Mouse (Mus musculus): ENCODE results near the gene Gm21972. TPM values are rescaled to one million over a fixed set of nuclear protein-coding genes. Genes with fewer than 3 reads are reported as not detected.

The Gm21972 gene
- total RNA-seq (2021), result 1 to 10 TPM; 1.0 to 2.2 TPM

DNA sequence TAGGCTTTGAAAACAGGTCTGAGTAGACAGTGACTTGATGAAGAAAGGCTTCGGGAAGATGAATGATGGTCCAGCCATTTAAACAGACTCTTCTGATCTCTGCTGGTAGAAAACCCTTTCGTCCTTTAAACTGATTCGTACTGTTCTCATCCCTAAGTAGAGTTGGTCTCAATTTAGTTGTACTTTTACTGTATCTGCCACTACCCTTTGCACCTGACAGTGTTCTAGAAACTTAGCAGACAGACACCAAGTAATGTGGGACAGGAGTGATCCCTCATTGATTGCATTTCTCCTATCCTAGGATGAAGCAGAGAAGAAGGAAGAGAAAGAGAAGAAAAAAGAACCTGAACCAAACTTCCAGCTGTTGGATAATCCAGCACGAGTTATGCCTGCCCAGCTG is at the start of gene Gm21972:
Gm21972 (plus strand) TSS at position 301 of the 400 bp plus-strand sequence.
- no peak for DNase-seq
- intact Hi-C loops (cut with DNase I), result no loop called here

GRCm38 (mm10) chr1:86094413-86094812 is 39.0 kb upstream of the Gm21972 start:
- no peak for DNase-seq
- intact Hi-C loops (cut with DNase I), result no loop called here

DNA sequence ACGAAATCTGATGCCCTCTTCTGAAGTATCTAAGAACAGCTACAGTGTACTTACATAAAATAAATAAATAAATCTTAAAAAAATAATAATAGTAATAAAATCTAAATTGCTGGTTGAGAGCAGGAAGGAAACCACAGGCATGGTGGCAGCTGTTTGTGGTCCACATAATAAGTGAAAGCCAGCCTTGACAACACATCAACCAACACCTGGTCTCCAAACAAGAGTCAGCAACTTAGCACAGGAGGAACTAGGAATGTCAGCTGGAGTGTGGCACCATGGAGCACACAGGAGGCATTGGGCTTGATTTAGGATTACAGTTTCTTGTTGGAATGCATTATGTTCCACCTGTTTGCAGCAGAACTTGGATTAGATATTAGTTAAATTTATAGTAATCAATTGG is 28.4 kb upstream of the Gm21972 start:
- intact Hi-C loops (cut with DNase I), result no loop called here
- DNase-seq, result no peak

DNA sequence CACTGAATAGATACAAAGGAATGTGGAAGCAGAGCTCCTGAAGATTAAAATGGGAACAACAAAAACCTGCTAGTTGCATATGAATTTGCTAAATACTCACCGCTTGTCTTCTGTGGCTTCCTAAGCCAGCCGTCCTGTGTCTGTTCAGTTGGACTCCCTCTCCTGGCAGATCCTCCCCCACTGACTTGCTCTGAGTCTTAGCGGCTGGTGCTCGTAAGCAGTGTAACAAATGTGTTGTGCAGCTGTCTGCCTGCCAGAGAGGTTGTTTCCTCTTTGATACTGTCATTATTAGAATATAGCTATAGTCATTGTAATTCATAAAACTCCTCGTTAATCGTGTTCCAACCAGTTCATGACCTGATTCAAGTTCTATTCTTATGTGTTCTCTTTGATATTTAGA is 21.7 kb upstream of the Gm21972 start, which contains the start of gene Htr2b:
Htr2b (minus strand) TSS at position 192 of the 400 bp plus-strand sequence.
- DNase-seq, result peak; percentile 28 to 45
- intact Hi-C loops (cut with DNase I), result no loop called here

GRCm38 (mm10) chr1:86114141-86114540 is 19.3 kb upstream of the Gm21972 start:
- no peak for DNase-seq
- intact Hi-C loops (cut with DNase I), result no loop called here

- DNase-seq, result no peak
- intact Hi-C loops (cut with DNase I), result no loop called here
Measured at GRCm38 (mm10) chr1:86119549-86119948, 13.9 kb upstream of the Gm21972 start.

- DNase-seq, result no peak
- intact Hi-C loops (cut with DNase I), result no loop called here
Measured at GRCm38 (mm10) chr1:86126036-86126435, 7.4 kb upstream of the Gm21972 start.

DNA sequence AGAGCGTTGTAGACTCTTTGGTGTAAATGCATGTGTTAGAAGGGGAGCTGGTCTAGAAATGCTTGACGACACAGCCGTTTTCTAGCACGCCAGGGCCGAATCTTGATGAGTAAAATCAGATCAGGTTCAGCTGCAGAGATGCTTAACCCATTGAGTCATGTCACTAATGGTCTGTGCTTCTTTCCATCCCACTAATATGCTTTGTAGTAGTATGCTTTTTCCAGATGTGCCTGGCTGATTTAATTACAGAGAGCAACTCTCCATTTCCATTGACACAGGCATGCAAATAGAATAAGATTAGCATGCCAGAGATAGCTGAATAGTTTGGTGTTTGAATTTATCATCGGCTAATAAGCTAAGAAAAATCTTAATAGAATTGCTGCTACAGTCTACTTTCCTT is 1.9 kb downstream of the Gm21972 start:
- intact Hi-C loops (cut with DNase I), result no loop called here
- DNase-seq, result no peak

GRCm38 (mm10) chr1:86141081-86141480 is 7.6 kb downstream of the Gm21972 start:
- intact Hi-C loops (cut with DNase I), result no loop called here
- no peak for DNase-seq

GRCm38 (mm10) chr1:86143165-86143564 is 9.7 kb downstream of the Gm21972 start:
- intact Hi-C loops (cut with DNase I), result no loop called here
- no peak for DNase-seq

DNA sequence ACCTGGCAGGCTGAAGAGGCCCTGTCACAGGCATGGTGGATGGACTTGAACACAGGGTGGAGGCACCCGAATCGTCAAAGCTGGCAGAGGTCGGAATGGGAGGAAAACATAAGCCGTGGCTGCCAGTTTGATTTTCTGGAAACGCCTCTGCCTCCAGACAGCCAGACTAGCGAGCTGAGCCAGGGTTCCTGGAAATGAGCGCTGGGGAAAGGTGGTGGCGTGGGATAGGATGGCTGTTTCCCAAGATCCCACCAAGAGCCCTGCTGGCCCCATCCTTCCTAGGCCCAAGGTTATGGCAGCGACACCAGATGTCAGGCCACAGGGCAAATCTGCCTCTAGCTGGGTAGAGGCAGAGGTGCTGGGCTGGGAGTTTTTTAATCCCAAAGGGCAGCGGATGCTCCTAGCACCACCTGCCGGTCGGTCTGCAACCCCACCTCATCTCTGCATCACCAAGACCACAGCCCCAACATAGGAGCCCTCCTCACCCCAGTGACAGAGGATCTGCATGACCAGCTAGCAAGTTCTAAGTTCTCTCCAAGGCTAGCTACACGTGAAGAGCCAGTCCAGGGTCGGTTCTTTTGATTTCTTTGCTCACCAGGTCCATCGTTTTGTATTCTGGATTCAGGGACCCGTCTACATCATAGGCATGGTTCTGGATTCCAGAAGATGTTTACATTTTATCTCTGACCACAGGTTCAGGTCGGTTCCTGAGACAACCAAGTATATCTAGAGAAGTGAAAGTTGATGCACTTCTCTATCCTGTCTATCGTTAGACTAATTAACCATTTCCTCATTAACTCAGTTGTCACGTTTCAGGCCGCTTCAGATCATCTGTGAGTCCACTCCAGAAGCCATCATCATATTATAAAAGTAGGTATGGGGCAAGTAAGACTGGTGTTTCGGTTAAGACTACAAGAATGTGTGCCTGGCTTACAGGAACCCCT is 10.8 kb downstream of the Gm21972 start:
- DNase-seq, result peak in 1 of 2 experiments; percentile 7

DNA sequence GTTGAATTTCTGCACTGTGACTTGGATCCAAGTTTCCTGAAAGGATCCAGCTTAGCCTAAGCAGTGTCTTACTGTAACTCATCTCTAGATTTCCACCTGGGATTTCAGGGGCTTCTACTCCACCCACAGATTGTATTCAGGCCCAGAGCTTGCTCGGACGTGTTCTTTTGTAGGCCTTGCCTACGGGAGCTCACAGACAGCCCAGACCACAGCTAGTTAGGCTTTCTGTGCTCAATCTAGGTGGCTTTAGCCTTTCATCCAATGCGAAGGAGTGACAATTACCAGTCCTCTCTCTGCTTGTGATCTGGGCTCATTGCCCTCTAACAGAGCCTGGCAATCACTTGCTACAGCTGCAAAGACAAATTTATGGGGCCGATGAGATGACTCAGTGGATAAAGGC is 12.9 kb downstream of the Gm21972 start:
- intact Hi-C loops (cut with DNase I), result no loop called here

More for the DNA sequence above, 10.8 kb downstream of the Gm21972 start:
- intact Hi-C loops (cut with DNase I), result no loop called here

DNA sequence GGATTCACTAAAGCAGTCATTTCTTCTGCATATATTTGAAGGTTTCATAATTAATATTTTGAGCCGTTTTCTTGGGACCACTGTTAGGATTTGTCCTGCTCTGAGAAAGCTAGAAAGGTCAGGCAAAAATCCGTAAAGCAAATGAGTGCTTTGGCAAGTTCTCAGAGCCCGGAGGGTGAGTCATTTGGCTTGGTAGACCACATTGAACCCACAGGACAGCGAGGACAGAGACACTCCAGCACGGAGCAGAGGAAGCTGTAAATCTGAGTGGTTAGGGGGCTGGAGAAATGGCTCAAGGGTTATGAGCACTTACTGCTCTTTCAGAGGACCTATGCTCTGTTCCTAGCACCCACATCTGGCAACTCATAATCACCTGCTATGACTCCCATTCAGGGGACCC is 14.1 kb downstream of the Gm21972 start:
- peak; percentile 8 to 11 for DNase-seq
- intact Hi-C loops (cut with DNase I), result no loop called here

More for the DNA sequence above, 12.9 kb downstream of the Gm21972 start:
- no peak for DNase-seq

GRCm38 (mm10) chr1:86148161-86148560 is 14.7 kb downstream of the Gm21972 start:
- no peak for DNase-seq
- intact Hi-C loops (cut with DNase I), result no loop called here

DNA sequence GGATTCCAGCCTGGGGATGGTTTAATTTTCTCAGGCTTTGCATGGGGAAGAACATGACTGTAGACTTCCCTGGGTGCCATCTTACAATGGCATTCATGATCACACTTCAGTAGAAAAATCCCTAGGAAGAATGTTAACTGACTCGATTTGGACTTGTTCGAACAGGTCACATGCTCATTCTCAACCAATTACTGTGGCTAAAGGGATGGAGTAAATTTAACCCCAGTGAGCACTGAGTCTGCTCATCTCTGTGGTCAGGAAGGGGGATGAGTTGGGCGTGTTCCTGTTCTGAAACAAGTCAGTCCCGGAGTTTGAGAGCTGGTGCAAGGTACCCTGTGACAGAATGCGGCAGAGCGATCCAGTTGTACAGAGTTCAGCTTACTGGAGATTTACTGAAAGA is 17.5 kb downstream of the Gm21972 start:
- intact Hi-C loops (cut with DNase I), result loop anchor here (5.0 kb wide), 1 partner anchor 89 kb away; the partner anchor contains the start of gene Psmd1
- no peak for DNase-seq

DNA sequence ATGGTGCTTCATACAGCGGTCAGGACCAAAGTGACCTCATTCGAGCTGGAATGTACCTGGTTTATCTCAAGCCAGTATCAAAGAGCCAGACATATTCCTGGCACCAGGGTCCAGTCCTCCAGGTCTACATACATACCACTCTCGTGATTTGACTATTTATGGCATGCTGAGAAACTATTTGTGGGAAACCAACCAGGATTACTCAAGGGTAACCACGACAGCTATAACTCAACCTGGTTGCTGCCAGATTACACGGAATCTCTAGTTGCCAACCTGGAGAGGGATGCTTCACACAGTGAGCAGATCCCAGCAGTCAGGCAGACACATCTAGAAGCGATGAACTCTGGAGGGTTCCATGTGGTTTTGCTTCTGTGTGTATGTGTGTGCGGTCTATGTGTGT is 17.9 kb downstream of the Gm21972 start:
- intact Hi-C loops (cut with DNase I), result loop anchor here (5.0 kb wide), 1 partner anchor 89 kb away; the partner anchor contains the start of gene Psmd1
- DNase-seq, result no peak

- no peak for DNase-seq
- intact Hi-C loops (cut with DNase I), result loop anchor here (5.0 kb wide), 1 partner anchor 90 kb away; the partner anchor contains the start of gene Psmd1
Measured at GRCm38 (mm10) chr1:86152618-86153017, 19.2 kb downstream of the Gm21972 start.

DNA sequence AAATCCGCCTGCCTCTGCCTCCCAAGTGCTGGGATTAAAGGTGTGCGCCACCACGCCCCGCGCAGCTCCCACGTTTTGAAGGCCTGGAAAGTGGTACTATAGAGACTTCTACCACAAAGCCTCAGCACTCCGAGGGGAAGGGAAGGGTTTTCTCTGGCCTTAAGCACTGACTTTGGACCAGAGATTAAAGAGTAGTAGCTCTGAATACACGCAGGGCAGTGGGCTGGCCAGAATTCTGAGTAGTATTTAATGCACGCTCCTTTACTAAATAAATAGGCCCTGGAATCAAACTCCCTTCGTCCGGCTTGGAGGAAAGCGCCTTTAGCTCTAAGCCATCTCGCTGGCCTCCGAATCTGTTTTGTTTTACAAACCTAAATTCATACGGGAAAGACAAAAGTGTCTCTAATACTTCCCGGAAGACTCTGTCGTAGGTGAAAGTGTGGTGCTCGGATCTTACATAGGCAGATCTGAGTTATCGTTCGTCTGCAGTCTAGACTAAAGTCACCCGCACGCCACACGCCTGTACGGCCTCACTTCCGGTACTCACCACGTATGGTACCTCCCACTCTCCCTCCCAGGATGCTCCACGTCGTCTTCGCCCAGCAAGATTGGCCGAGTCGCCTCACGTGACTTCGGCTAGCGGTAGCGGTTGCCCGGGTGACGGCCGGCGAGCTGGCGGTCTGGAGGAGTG is 20.8 kb downstream of the Gm21972 start, which contains the start of gene Armc9:
Armc9 (plus strand) TSS at position 648 of the 691 bp plus-strand sequence.
- intact Hi-C loops (cut with DNase I), result loop anchor here (5.0 kb wide), 1 partner anchor 92 kb away; the partner anchor contains the start of gene Psmd1
- DNase-seq, result peak; percentile 90 to 91

GRCm38 (mm10) chr1:86154824-86155164 is 21.4 kb downstream of the Gm21972 start:
- DNase-seq, result no peak
- intact Hi-C loops (cut with DNase I), result loop anchor here (5.0 kb wide), 1 partner anchor 92 kb away; the partner anchor contains the start of gene Psmd1

DNA sequence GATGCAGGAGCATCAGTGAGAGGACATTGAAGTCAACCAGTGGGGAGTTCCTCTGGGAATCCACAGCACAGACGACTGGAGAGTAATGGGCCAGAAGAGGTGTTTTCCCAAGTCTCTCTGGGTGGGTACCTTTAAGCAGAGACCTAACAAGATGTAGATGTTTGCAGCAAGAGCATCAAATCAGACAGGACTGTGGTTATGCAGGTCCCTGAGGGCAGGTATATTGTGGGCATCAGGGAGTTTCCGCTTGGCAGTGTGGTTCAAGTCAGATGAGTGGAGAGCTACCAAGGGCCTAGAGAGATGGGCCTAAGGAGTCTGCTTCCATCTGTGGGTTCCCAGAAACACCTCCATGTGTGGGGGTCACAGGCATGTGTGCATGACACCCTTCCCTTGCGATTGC is 22.6 kb downstream of the Gm21972 start:
- DNase-seq, result no peak

DNA sequence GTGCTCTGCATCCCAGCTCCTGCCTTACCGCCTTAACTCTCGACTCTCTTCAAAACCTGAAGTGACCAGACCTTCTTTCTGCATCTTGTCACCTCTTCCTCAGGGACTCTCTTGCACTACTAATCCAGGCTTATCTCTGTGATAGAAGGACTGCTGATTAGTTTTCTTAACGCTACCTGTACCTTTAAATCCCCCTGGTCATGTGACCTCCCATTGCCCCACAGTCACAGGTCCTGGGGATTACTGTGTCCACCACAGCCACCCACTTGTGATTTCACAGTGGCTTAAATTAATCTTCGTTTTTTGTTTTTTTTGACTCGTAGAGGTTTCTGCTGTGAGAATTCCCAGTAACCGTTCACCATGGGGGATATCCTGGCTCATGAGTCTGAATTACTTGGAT is 23.2 kb downstream of the Gm21972 start:
- no peak for DNase-seq
- intact Hi-C loops (cut with DNase I), result no loop called here

More for the DNA sequence above, 22.6 kb downstream of the Gm21972 start:
- intact Hi-C loops (cut with DNase I), result no loop called here

Measured in heart, postnatal 36 days (tissue).